Mouse (Mus musculus): ENCODE measurements around the gene Dolk. TPM values are rescaled to one million over a fixed set of nuclear protein-coding genes. Genes with fewer than 3 reads are reported as not detected.
A peak's percentile ranks its signal among the peaks of the same experiment; 100 is the strongest.

Dolk gene
- polyA plus RNA-seq, 1 experiment from 2014 or later, result 26.6 TPM

DNA sequence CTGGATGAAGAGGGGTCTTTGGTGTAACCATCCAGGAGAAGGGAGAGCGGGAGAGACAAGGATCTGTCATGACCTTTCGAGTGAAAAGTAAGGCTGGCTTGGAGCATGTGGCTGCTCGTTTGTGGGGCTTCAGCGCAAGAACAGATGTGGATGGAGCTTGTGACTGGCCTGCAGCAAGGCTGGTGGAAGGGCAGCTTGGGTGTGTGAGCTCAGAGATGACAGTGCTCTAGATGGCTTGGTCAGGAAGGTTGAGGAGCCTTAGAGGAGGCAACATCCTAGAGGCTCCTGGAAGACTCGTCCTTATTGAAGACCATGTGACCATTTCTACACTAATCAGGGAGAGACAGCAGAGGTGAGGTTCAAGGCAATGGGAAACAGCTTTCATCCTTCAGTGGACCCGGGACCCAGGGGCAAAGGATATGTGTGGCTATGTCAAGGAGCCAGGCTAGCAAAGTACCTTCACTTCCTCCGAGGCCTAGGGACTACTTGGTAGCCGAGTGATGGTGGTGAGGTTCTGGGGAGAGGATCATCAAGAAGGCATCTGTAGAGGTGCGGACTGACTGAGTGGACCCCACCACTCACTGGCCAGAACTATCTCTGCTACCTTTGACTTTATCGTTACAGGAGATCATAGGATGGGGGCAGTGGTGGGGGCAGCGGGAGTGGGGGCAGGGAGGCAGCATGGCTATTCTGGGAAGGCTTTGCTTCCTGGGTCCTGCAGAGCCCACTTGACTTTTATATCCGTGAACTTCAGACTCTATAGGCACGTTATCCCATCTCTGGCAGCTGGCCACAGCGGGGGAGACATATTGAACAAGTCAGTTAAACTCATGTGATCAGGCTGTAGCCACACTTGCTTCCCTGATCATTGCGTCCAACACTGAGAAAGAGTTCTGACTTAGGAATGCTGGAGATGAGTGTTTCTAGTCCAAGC lies 26.7 kb downstream of the Dolk start:
- no peaks in the 10 kb centered on the region for H3K27me3 ChIP-seq (replicated peaks)
- ATAC-seq (ENCODE audit: insufficient number of reproducible peaks, low FRiP score), result no peak
- H3K4me2 ChIP-seq, result peak overlapping the region; percentile 7; the same call in 1 of the 2 replicates
- H3K36me3 ChIP-seq, result peaks cover 91% of the 10 kb centered on the region
- 76% methylated on average over 15 of the region's 15 CpGs for WGBS
- H3K27ac ChIP-seq (ENCODE audit: poor library complexity, severe bottlenecking), result peak overlapping the region; percentile 66
- H3K4me1 ChIP-seq (replicated peaks), result peaks cover 46% of the 10 kb centered on the region
- no peak overlapping the region for H3K4me3 ChIP-seq
- no peak overlapping the region; the same call in 1 of the 2 replicates for H3K9ac ChIP-seq
- H3K9me3 ChIP-seq (replicated peaks), result no peaks in the 10 kb centered on the region

DNA sequence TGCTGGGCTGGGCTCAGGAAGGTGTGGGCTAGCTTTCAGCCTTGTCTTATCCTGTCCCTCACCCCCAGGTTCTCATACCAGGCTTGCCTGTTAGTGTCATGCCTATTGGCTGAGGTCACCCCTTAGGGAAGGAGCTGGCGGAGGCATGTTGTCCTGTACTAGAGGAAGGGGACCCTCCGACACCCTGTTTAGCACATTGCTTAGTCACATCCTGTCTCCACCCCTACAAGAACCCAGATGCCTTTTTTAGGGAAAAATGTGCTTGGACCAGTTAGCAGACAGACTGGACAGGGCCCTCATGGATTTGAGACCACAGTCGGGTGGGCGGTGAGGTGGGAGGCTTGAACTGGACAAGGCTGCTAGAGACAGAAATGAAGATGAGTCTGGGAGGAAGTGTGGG lies 27.5 kb downstream of the Dolk start:
- peaks cover 91% of the 10 kb centered on the region for H3K36me3 ChIP-seq
- H3K4me3 ChIP-seq, result no peak overlapping the region
- H3K9me3 ChIP-seq (replicated peaks), result no peaks in the 10 kb centered on the region
- 0 out of 2 replicates have a peak overlapping the region, but pooled peaks have one; percentile 6 for H3K4me2 ChIP-seq
- peak overlapping the region; percentile 66 for H3K27ac ChIP-seq (ENCODE audit: poor library complexity, severe bottlenecking)
- H3K4me1 ChIP-seq (replicated peaks), result peaks cover 38% of the 10 kb centered on the region
- no peaks in the 10 kb centered on the region for H3K27me3 ChIP-seq (replicated peaks)
- ATAC-seq (ENCODE audit: insufficient number of reproducible peaks, low FRiP score), result peak; percentile 73
- H3K9ac ChIP-seq, result no peak overlapping the region
- WGBS, result 39% methylated on average over 4 of the region's 4 CpGs

DNA sequence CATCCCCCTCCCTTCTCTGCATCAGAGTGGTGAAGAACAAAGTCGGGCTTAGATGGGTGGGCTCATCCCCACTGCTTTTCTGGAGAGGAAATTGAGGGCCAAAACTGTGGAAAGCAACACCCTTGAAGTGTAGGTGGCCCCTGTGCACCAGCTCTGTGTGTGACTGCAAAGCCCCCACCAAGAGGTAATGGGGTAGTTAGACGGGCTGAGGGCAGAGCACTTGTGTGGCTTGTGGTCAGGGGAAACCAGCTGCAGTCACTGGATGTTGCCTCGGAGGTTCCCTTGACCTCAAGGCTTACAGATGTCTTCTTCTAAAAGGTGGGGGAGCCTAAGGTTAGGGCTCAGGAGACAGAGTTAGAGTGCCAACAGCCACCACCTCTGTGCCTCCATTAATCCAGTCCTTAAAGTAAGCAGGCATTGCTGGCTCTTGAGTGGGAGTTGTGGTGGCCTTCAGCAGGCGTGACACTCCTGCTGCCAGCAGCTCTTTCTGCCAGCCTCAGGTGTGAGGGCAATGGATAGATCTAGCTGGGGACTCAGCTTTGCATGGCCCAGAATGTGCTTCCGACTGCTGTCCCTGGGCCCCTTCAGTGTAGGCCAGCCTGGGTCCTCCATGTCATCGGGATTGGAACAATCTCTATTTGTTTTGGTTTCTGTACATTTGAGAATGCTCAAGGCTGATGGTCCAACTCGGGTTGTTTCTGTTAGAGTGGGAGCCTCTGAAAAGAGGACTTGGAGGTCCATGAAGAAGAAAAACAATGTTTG lies 28.3 kb downstream of the Dolk start:
- Histone ChIP-seq H3K9ac (no peak overlapping the region), H3K4me3 (no peak overlapping the region), H3K9me3 (replicated peaks) (no peaks in the 10 kb centered on the region), H3K27ac (ENCODE audit: poor library complexity, severe bottlenecking) (peak overlapping the region; percentile 66), H3K36me3 (peaks cover 88% of the 10 kb centered on the region), H3K4me2 (no peak overlapping the region), H3K27me3 (replicated peaks) (no peaks in the 10 kb centered on the region), H3K4me1 (replicated peaks) (peaks cover 32% of the 10 kb centered on the region)
- no peak for ATAC-seq (ENCODE audit: insufficient number of reproducible peaks, low FRiP score)
- WGBS, result 78% methylated on average over 7 of the region's 7 CpGs

DNA sequence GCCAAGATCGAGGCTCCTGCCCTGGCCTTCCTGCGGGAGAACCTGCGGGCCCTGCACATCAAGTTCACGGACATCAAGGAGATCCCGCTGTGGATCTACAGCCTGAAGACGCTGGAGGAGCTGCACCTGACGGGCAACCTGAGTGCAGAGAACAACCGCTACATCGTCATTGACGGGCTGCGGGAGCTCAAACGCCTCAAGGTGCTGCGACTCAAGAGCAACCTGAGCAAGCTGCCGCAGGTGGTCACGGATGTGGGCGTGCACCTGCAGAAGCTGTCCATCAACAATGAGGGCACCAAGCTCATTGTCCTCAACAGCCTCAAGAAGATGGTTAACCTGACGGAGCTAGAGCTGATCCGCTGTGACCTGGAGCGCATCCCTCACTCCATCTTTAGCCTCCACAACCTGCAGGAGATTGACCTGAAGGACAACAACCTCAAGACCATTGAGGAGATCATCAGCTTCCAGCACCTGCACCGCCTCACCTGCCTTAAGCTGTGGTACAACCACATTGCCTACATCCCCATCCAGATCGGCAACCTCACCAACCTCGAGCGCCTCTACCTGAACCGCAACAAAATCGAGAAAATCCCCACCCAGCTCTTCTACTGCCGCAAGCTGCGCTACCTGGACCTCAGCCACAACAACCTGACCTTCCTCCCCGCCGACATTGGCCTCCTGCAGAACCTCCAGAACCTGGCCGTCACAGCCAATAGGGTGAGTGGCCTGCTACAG lies 29.4 kb downstream of the Dolk start:
- WGBS, result 95% methylated on average over 30 of the region's 30 CpGs
- no peaks in the 10 kb centered on the region for H3K27me3 ChIP-seq (replicated peaks)
- peaks cover 39% of the 10 kb centered on the region for H3K4me1 ChIP-seq (replicated peaks)
- H3K36me3 ChIP-seq, result peaks cover 86% of the 10 kb centered on the region
- ATAC-seq (ENCODE audit: insufficient number of reproducible peaks, low FRiP score), result no peak
- H3K27ac ChIP-seq (ENCODE audit: poor library complexity, severe bottlenecking), result no peak overlapping the region; the same call in 1 of the 2 replicates
- no peak overlapping the region for H3K4me3 ChIP-seq
- no peak overlapping the region for H3K4me2 ChIP-seq
- H3K9me3 ChIP-seq (replicated peaks), result no peaks in the 10 kb centered on the region
- no peak overlapping the region for H3K9ac ChIP-seq

DNA sequence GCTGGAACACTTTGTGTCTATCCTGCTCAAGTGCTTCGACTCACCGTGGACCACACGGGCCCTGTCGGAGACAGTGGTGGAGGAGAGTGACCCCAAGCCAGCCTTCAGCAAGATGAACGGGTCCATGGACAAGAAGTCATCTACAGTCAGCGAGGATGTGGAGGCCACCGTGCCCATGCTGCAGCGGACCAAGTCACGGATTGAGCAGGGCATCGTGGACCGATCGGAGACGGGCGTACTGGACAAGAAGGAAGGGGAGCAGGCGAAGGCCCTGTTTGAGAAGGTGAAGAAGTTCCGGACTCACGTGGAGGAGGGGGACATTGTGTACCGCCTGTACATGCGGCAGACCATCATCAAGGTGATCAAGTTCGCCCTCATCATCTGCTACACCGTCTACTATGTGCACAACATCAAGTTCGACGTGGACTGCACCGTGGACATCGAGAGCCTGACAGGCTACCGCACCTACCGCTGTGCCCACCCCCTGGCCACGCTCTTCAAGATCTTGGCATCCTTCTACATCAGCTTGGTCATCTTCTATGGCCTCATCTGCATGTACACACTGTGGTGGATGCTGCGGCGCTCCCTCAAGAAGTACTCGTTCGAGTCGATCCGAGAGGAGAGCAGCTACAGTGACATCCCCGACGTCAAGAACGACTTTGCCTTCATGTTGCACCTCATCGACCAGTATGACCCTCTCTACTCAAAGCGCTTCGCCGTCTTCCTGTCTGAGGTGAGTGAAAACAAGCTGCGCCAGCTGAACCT lies 30.3 kb downstream of the Dolk start:
- H3K4me1 ChIP-seq (replicated peaks), result peaks cover 43% of the 10 kb centered on the region
- no peak for ATAC-seq (ENCODE audit: insufficient number of reproducible peaks, low FRiP score)

DNA sequence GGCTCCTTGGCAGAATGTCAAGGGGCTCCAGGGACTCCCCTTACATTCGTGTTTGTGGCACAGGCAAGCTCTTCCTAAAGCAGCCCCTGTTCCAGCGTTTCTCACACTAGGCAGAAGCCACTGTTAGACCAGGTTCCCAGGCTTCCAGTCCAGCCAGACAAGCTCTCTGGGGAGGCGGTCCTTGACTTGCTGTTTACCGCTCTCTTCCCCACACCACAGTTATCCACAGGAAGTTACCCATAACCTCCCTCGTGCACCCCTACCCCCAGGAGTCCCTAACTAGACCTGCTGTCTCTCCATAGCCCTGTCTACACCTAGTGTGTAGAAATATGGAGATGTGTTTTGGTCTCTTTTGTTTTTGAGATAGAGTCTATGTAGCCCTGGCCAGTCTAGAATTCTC lies 32.3 kb downstream of the Dolk start:
- Histone ChIP-seq H3K9me3 (replicated peaks) (no peaks in the 10 kb centered on the region), H3K27ac (ENCODE audit: poor library complexity, severe bottlenecking) (no peak overlapping the region), H3K36me3 (peaks cover 81% of the 10 kb centered on the region), H3K4me2 (no peak overlapping the region), H3K4me1 (replicated peaks) (peaks cover 38% of the 10 kb centered on the region), H3K9ac (no peak overlapping the region), H3K27me3 (replicated peaks) (no peaks in the 10 kb centered on the region), H3K4me3 (no peak overlapping the region)
- no peak for ATAC-seq (ENCODE audit: insufficient number of reproducible peaks, low FRiP score)
- 75% methylated on average over 5 of the region's 5 CpGs for WGBS

More for the DNA sequence above, 30.3 kb downstream of the Dolk start:
- Histone ChIP-seq H3K27me3 (replicated peaks) (no peaks in the 10 kb centered on the region), H3K4me2 (no peak overlapping the region), H3K27ac (ENCODE audit: poor library complexity, severe bottlenecking) (no peak overlapping the region), H3K9me3 (replicated peaks) (no peaks in the 10 kb centered on the region), H3K9ac (no peak overlapping the region), H3K36me3 (peaks cover 77% of the 10 kb centered on the region), H3K4me3 (no peak overlapping the region)
- WGBS, result 93% methylated on average over 42 of the region's 42 CpGs

DNA sequence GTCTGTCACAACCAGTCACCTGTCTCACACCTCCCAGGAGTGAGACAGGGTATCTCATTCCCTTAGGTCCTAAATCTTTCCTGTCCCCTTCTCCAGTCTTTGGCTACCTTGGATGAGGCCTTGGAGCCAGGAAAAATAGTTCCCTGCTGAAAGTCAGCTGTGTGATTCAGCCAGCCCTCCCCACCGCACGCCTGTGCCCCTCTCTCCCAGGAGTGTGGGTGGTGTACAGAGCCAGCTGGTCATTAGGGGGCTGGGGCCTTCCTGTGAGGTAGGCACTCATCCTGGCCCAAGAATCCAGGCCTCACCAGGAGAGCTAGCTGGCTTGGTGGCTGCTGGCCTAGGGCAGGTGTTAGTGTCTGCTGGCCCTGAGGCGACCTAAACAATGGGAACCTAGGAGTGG lies 33.6 kb downstream of the Dolk start:
- Histone ChIP-seq H3K27ac (ENCODE audit: poor library complexity, severe bottlenecking) (peak overlapping the region; percentile 52; the same call in 1 of the 2 replicates), H3K9ac (0 out of 2 replicates have a peak overlapping the region, but pooled peaks have one; percentile 28), H3K4me3 (no peak overlapping the region), H3K27me3 (replicated peaks) (no peaks in the 10 kb centered on the region), H3K9me3 (replicated peaks) (no peaks in the 10 kb centered on the region), H3K4me2 (no peak overlapping the region), H3K4me1 (replicated peaks) (peaks cover 29% of the 10 kb centered on the region), H3K36me3 (peaks cover 81% of the 10 kb centered on the region)
- WGBS, result 81% methylated on average over 3 of the region's 3 CpGs
- ATAC-seq (ENCODE audit: insufficient number of reproducible peaks, low FRiP score), result no peak

DNA sequence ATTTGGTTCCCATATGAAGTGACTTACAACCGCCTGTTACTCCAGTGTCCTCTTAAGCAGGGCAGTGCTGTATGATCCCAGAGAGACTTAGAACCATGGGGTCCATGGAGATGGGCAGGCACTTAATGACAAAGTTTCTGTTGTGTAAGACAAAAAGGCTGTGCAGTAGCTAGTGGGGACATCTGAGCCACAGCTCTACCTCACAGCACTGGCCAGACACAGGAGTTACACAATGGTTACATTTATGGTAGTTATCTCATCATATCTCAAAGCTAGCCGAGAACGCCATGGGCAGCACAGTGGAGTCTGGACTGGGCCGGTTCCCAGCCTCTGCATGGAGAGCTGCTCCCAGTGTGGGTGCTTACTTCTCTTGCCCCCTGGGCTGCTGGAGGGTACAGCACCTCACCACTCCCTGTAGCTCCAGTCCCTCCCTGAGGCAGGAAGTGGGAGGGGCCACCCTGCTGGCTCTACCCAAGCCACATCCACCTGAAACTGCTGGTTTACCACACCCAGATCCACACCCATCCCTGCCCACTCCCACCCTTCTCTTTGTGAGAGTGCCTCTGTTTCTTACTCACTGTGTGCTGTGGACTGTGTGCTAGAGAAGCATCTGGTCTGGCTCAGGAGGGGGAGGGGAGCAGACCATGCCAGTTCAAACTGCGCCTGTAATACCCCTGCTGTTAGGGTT lies 34.6 kb downstream of the Dolk start:
- Histone ChIP-seq H3K4me2 (no peak overlapping the region), H3K36me3 (peaks cover 76% of the 10 kb centered on the region), H3K4me1 (replicated peaks) (peaks cover 29% of the 10 kb centered on the region), H3K4me3 (no peak overlapping the region), H3K9ac (no peak overlapping the region), H3K27me3 (replicated peaks) (no peaks in the 10 kb centered on the region), H3K27ac (ENCODE audit: poor library complexity, severe bottlenecking) (peak overlapping the region; percentile 52), H3K9me3 (replicated peaks) (no peaks in the 10 kb centered on the region)
- peak; percentile 63; the same call in 1 of the 2 replicates for ATAC-seq (ENCODE audit: insufficient number of reproducible peaks, low FRiP score)
- WGBS, result 54% methylated on average over 5 of the region's 5 CpGs

DNA sequence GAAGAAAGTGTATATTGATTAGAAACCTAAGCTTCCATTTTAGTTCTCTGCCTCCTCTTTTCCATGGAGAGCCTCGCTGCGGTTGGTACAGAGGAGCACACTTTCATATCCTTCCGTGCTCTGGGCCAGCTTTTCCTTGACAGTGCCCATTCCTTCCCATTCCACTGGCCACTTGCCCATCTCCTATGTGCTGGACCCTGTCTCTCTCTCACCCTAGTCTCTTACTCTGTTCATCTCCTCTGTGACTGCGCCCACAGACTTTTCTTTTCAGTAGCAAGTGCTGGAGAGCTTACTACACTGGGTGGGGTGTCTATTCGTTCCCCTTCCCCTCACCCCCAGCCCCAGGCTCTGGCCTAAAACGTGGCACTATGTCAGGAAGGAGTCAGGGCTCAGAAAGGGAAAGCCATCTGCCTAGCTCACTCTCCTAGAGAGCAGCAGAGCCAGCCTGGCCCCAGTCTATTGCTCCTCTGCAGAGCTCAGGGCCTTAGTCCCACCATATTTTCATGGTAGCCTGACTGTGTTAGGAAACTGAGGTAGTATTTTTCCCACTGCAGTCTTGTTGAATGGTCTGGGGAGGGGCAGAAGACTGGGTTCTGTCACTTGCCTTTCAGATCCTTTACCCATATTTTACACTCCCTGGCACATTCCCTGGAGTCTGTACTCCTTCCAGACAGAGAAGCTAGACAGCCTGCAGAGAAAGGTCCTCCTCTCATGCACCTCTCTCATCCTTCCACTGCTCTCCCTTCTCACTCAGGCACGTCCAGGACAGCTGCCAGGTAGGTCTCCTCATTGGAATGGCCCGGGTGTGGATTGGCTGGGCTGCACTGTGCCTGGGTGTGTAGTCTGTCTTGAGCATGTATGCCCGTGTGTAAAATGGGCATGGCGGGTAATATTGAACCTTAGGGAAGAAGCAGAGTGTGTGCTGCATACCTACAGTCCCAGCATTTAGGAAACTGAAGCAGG lies 35.7 kb downstream of the Dolk start:
- H3K4me1 ChIP-seq (replicated peaks), result peaks cover 29% of the 10 kb centered on the region
- WGBS, result 86% methylated on average over 10 of the region's 10 CpGs
- no peaks in the 10 kb centered on the region for H3K27me3 ChIP-seq (replicated peaks)
- no peak overlapping the region for H3K4me3 ChIP-seq
- H3K36me3 ChIP-seq, result peaks cover 73% of the 10 kb centered on the region
- peak overlapping the region; percentile 52; the same call in 1 of the 2 replicates for H3K27ac ChIP-seq (ENCODE audit: poor library complexity, severe bottlenecking)
- no peak overlapping the region for H3K4me2 ChIP-seq
- ATAC-seq (ENCODE audit: insufficient number of reproducible peaks, low FRiP score), result no peak
- peak overlapping the region; percentile 23; the same call in 1 of the 2 replicates for H3K9ac ChIP-seq
- no peaks in the 10 kb centered on the region for H3K9me3 ChIP-seq (replicated peaks)

All from heart, embryonic 12.5 days (tissue).